ENCODE assay signal across 21 mouse cellular contexts in genomic region chr15:83934816-83935215, GRCm38 (mm10).
DNase-seq lines count a peak whose midpoint lies in the region; ATAC-seq and TF ChIP-seq lines count a peak whose summit lies in the region.
"Had no signal": no experiment of that assay in that cellular context is flagged by ENCODE, and none has a peak within 500 bp of the region (broad histone marks: within the 10 kb centered on the region; RNA-seq: fewer than 3 reads in every experiment).

No protein-coding gene starts in this region.

- H3K27me3 ChIP-seq in midbrain, embryonic 11.5 days (ENCODE audit: control insufficient read depth, insufficient read depth, low read length), result no peaks in the 10 kb centered on the region
- H3K27me3 ChIP-seq in midbrain, postnatal 0 days (ENCODE audit: insufficient read depth, low read length), result no peaks in the 10 kb centered on the region
- H3K27me3 ChIP-seq: embryonic facial prominence, embryonic 13.5 days; embryonic facial prominence, embryonic 15.5 days; forebrain, embryonic 12.5 days had no signal

- no peak overlapping the region for H3K27ac ChIP-seq in midbrain, embryonic 11.5 days (ENCODE audit: low read depth, low read length)
- no peak overlapping the region for H3K27ac ChIP-seq in midbrain, postnatal 0 days (ENCODE audit: low read depth, low read length)
- H3K27ac ChIP-seq: embryonic facial prominence, embryonic 13.5 days; embryonic facial prominence, embryonic 15.5 days; forebrain, embryonic 10.5 days; forebrain, embryonic 12.5 days had no signal

- H3K9ac ChIP-seq in midbrain, embryonic 11.5 days (ENCODE audit: low read length), result no peak overlapping the region
- no peak overlapping the region for H3K9ac ChIP-seq in midbrain, postnatal 0 days (replicated peaks; ENCODE audit: low read length, poor library complexity, severe bottlenecking)
- H3K9ac ChIP-seq: embryonic facial prominence, embryonic 13.5 days; embryonic facial prominence, embryonic 15.5 days; forebrain, embryonic 12.5 days had no signal

- H3K4me1 ChIP-seq in midbrain, embryonic 11.5 days (ENCODE audit: control insufficient read depth, insufficient read depth, low read length), result no peaks in the 10 kb centered on the region
- no peaks in the 10 kb centered on the region for H3K4me1 ChIP-seq in midbrain, postnatal 0 days (ENCODE audit: insufficient read depth, low read length)
- H3K4me1 ChIP-seq: embryonic facial prominence, embryonic 15.5 days had no signal

- H3K4me3 ChIP-seq in midbrain, embryonic 11.5 days (ENCODE audit: low read depth, low read length), result no peak overlapping the region
- no peak overlapping the region for H3K4me3 ChIP-seq in midbrain, postnatal 0 days (ENCODE audit: low read depth, low read length)
- H3K4me3 ChIP-seq: embryonic facial prominence, embryonic 13.5 days; embryonic facial prominence, embryonic 15.5 days; erythroblast, embryonic 14.5 days; forebrain, embryonic 10.5 days; forebrain, embryonic 12.5 days had no signal

- 85% methylated on average over 2 of the region's 2 CpGs for WGBS in midbrain, embryonic 11.5 days
- WGBS in midbrain, postnatal 0 days, result 71% methylated on average over 2 of the region's 2 CpGs

- no peak for ATAC-seq in midbrain, embryonic 11.5 days (ENCODE audit: low FRiP score)
- ATAC-seq in midbrain, postnatal 0 days (ENCODE audit: low FRiP score), result no peak
- ATAC-seq: forebrain, embryonic 14.5 days; forebrain, embryonic 16.5 days had no signal

- TF ChIP-seq CTCF in midbrain, postnatal 0 days (IDR thresholded peaks at IDR 0.05), result no peak

- no peaks in the 10 kb centered on the region for H3K9me3 ChIP-seq in midbrain, embryonic 11.5 days (ENCODE audit: control insufficient read depth, low read length)
- H3K9me3 ChIP-seq in midbrain, postnatal 0 days (ENCODE audit: low read length), result no peaks in the 10 kb centered on the region
- H3K9me3 ChIP-seq: embryonic facial prominence, embryonic 13.5 days; embryonic facial prominence, embryonic 15.5 days; forebrain, embryonic 10.5 days; forebrain, embryonic 12.5 days had no signal

- H3K4me2 ChIP-seq in midbrain, embryonic 11.5 days, result no peak overlapping the region
- H3K4me2 ChIP-seq in midbrain, postnatal 0 days (ENCODE audit: low read depth, low read length, poor library complexity, severe bottlenecking), result no peak overlapping the region
- H3K4me2 ChIP-seq: embryonic facial prominence, embryonic 13.5 days; embryonic facial prominence, embryonic 15.5 days; forebrain, embryonic 12.5 days had no signal

- DNase-seq in midbrain, embryonic 11.5 days (ENCODE audit: low spot score, missing footprints), result peak; percentile 53
- DNase-seq in midbrain, postnatal 0 days (ENCODE audit: low spot score), result no peak
- DNase-seq in urinary bladder, adult 2 months (ENCODE audit: low spot score), result peak; percentile 4
- no peak for DNase-seq in urinary bladder, postnatal 36 days (ENCODE audit: low spot score in 2 of 2)
- DNase-seq: adrenal gland, adult 2 months; adrenal gland, postnatal 10 days; adrenal gland, postnatal 25 days; cerebellum, adult 11 months; cerebellum, adult 18-20 months; cerebellum, adult 8-10 months; cerebellum, adult 9-11 months; cerebellum, postnatal 14 days; cerebellum, postnatal 36 days; embryo, embryonic 11 days had no signal

- H3K36me3 ChIP-seq in midbrain, embryonic 11.5 days (ENCODE audit: control insufficient read depth, insufficient read depth, low read length), result no peaks in the 10 kb centered on the region
- H3K36me3 ChIP-seq in midbrain, postnatal 0 days (ENCODE audit: insufficient read depth, low read length), result no peaks in the 10 kb centered on the region
- H3K36me3 ChIP-seq: embryonic facial prominence, embryonic 13.5 days; embryonic facial prominence, embryonic 15.5 days; forebrain, embryonic 10.5 days; forebrain, embryonic 12.5 days had no signal

Comparison
In these comparisons a context has a peak if more than half of its experiments do, and no peak if none do; other contexts are left out.
1. DNase-seq: peak in midbrain, embryonic 11.5 days (single experiment) and urinary bladder, adult 2 months (single experiment); none in midbrain, postnatal 0 days (single experiment) and urinary bladder, postnatal 36 days (0 of 2).